Mouse (Mus musculus) heart, adult 2 months (tissue): ENCODE results near the gene Rgs9bp. TPM values are rescaled to one million over a fixed set of nuclear protein-coding genes. Genes with fewer than 3 reads are reported as not detected.
"Not testable (repeated sequence)": the region's sequence is repeated elsewhere in the genome, so short reads cannot be mapped to it uniquely, and the experiment has no call there.

Experiments used
- DNase-seq, 2 experiments: peaks; one replicate each; pipeline ENCODE4 v3.0.0; 2021
- H3K27ac ChIP-seq: fragments of 200-600 bp; 2 replicates; pipeline ENCODE4 v1.8.1; 2022
- H3K27me3 ChIP-seq: fragments of 200-500 bp; 2 replicates; pipeline ENCODE4 v1.6.1; 2012; ENCODE audit warnings: mild to moderate bottlenecking, low read length, inconsistent platforms, mixed read lengths; ENCODE audit not compliant: control insufficient read depth, insufficient read depth
- H3K36me3 ChIP-seq: fragments of 200-500 bp; 2 replicates; pipeline ENCODE4 v1.6.1; 2012; ENCODE audit warnings: low read length, inconsistent platforms; ENCODE audit not compliant: control insufficient read depth, insufficient read depth
- H3K4me1 ChIP-seq: fragments of 200-500 bp; 2 replicates; pipeline ENCODE4 v1.6.1; 2011; ENCODE audit warnings: low read length; ENCODE audit not compliant: control insufficient read depth, insufficient read depth
- H3K4me3 ChIP-seq: fragments of 200-600 bp; 2 replicates; pipeline ENCODE4 v1.8.1; 2022
- H3K79me2 ChIP-seq: fragments of 200-500 bp; replicated peaks from 2 replicates; pipeline ENCODE4 v1.6.1; 2012; ENCODE audit warnings: mild to moderate bottlenecking, inconsistent platforms, low read length, moderate library complexity, mixed read lengths; ENCODE audit not compliant: control insufficient read depth, insufficient read depth
- H3K9ac ChIP-seq: fragments of 200-500 bp; 2 replicates; pipeline ENCODE4 v1.6.1; 2012; ENCODE audit warnings: low read depth, mild to moderate bottlenecking, control low read depth, inconsistent platforms, low read length, mixed read lengths
- CTCF ChIP-seq: fragments of 200-600 bp; IDR thresholded peaks from 2 replicates; pipeline ENCODE4 v1.8.1; 2022; ENCODE audit warnings: antibody characterized with exemption, mild to moderate bottlenecking, moderate library complexity
- EP300 ChIP-seq: fragments of 200-500 bp; IDR thresholded peaks from 2 replicates; pipeline ENCODE4 v1.6.1; 2011; ENCODE audit warnings: low read depth, low read length, control low read depth; ENCODE audit not compliant: insufficient read depth
- POLR2A ChIP-seq: fragments of 200-500 bp; IDR thresholded peaks from 2 replicates; pipeline ENCODE4 v1.6.1; 2011; ENCODE audit warnings: mild to moderate bottlenecking, low read depth, low read length, control low read depth; ENCODE audit not compliant: insufficient read depth
- WGBS: fragments of 180-500 bp; shearing (Covaris S2); methylation state at CpG from one replicate; pipeline ENCODE4 v1.1.7; 2018; 5-methylcytosine and 5-hydroxymethylcytosine counted together
- intact Hi-C: fragments of 180-260 bp; cut with DNase I; formaldehyde crosslinking; loops from one replicate; pipeline ENCODE4 v1.15.1; 2025
- polyA plus RNA-seq: library from polyadenylated mRNA; depleted of rRNA; stranded (reverse); fragments of >200 nt; gene quantifications from 2 replicates; pipeline ENCODE4 v1.2.3, GENCODE M21; 2012
- total RNA-seq, 2 experiments: library from RNA; stranded (reverse); gene quantifications; 2 replicates each; pipeline ENCODE4 v1.2.3; 2021

Rgs9bp gene
- total and polyA plus RNA-seq, 3 experiments = 0.05 TPM; not detected in 1

GRCm38 (mm10) chr7:35579849-35580248, 5.5 kb downstream of the Rgs9bp start:
- no peak overlapping the region for H3K4me3 ChIP-seq
- peaks cover 7% of the 10 kb centered on the region; the same call in 1 of the 2 replicates for H3K27me3 ChIP-seq
- intact Hi-C loops = no loop called here
- TF ChIP-seq EP300 = no peak
- TF ChIP-seq CTCF = peak; percentile 81
- TF ChIP-seq POLR2A = no peak
- peak; percentile 17 to 43 for DNase-seq
- H3K27ac ChIP-seq = no peak overlapping the region
- H3K4me1 ChIP-seq = no peaks in the 10 kb centered on the region
- H3K9ac ChIP-seq = no peak overlapping the region
- no peaks in the 10 kb centered on the region for H3K36me3 ChIP-seq
- 35% methylated on average over 4 of the region's 4 CpGs for WGBS
- H3K79me2 ChIP-seq = no peaks in the 10 kb centered on the region

GRCm38 (mm10) chr7:35570883-35571282, 14.5 kb downstream of the Rgs9bp start:
- not testable (repeated sequence) for H3K27me3 ChIP-seq, DNase-seq, H3K79me2 ChIP-seq, H3K4me3 ChIP-seq, H3K27ac ChIP-seq, H3K9ac ChIP-seq, H3K36me3 ChIP-seq, H3K4me1 ChIP-seq
- peak; percentile 56 for TF ChIP-seq CTCF
- intact Hi-C loops = loop anchor here (2.0 kb wide), 1 partner anchor 24 kb away; no protein-coding TSS in a partner anchor
- WGBS = 22% methylated on average over 6 of the region's 6 CpGs

- not testable (repeated sequence) for DNase-seq, H3K4me1 ChIP-seq, H3K79me2 ChIP-seq, H3K4me3 ChIP-seq, H3K36me3 ChIP-seq, H3K27ac ChIP-seq, H3K9ac ChIP-seq, H3K27me3 ChIP-seq
- whole genome bisulfite sequencing = 89% methylated on average over 4 of the region's 4 CpGs
- intact Hi-C loops = loop anchor here (2.0 kb wide), 1 partner anchor 23 kb away; no protein-coding TSS in a partner anchor
Measured at GRCm38 (mm10) chr7:35569724-35570123, 15.7 kb downstream of the Rgs9bp start.

GRCm38 (mm10) chr7:35565965-35566364, 19.4 kb downstream of the Rgs9bp start:
- intact Hi-C loops, H3K79me2 ChIP-seq, H3K9ac ChIP-seq, H3K4me1 ChIP-seq, H3K27me3 ChIP-seq, H3K27ac ChIP-seq, DNase-seq, H3K4me3 ChIP-seq, H3K36me3 ChIP-seq: not testable (repeated sequence)
- 81% methylated on average over 13 of the region's 13 CpGs for WGBS

- H3K4me3 ChIP-seq, H3K79me2 ChIP-seq, H3K27me3 ChIP-seq, H3K4me1 ChIP-seq, H3K9ac ChIP-seq, H3K36me3 ChIP-seq, intact Hi-C loops, H3K27ac ChIP-seq, DNase-seq: not testable (repeated sequence)
- WGBS = 77% methylated on average over 10 of the region's 10 CpGs
Measured at GRCm38 (mm10) chr7:35564872-35565271, 20.5 kb downstream of the Rgs9bp start.

GRCm38 (mm10) chr7:35564067-35564865, 21.1 kb downstream of the Rgs9bp start:
- intact Hi-C loops = no loop called here
- no peaks in the 10 kb centered on the region for H3K79me2 ChIP-seq
- no peak overlapping the region for H3K27ac ChIP-seq
- 76% methylated on average over 2 of the region's 2 CpGs for whole genome bisulfite sequencing
- no peak for DNase-seq
- no peaks in the 10 kb centered on the region for H3K4me1 ChIP-seq
- no peaks in the 10 kb centered on the region for H3K27me3 ChIP-seq
- TF ChIP-seq CTCF = no peak
- TF ChIP-seq EP300 = no peak
- no peak for TF ChIP-seq POLR2A
- no peak overlapping the region for H3K4me3 ChIP-seq
- no peaks in the 10 kb centered on the region for H3K36me3 ChIP-seq
- no peak overlapping the region for H3K9ac ChIP-seq

- H3K4me3 ChIP-seq = no peak overlapping the region
- H3K79me2 ChIP-seq = no peaks in the 10 kb centered on the region
- H3K9ac ChIP-seq = no peak overlapping the region
- no peak overlapping the region for H3K27ac ChIP-seq
- TF ChIP-seq POLR2A (no peak), EP300 (no peak), CTCF (no peak)
- intact Hi-C loops = no loop called here
- 48% methylated on average over 11 of the region's 11 CpGs for WGBS
- no peaks in the 10 kb centered on the region for H3K4me1 ChIP-seq
- H3K27me3 ChIP-seq = no peaks in the 10 kb centered on the region
- no peak for DNase-seq
- no peaks in the 10 kb centered on the region for H3K36me3 ChIP-seq
Measured at GRCm38 (mm10) chr7:35563071-35563470, 22.3 kb downstream of the Rgs9bp start.
